Mouse (Mus musculus) midbrain, embryonic 13.5 days (tissue): ENCODE data around the gene Nr4a3. TPM values are rescaled to one million over a fixed set of nuclear protein-coding genes. Genes with fewer than 3 reads are reported as not detected.

Source experiments
- ATAC-seq: fragments of 200-750 bp; cut with Nextera tagmentation; 2 replicates; pipeline ENCODE4 v1.8.0; 2017; ENCODE audit warnings: mild to moderate bottlenecking, moderate TSS enrichment, moderate library complexity
- H3K27ac ChIP-seq: fragments of 300-500 bp; sonication (generic); 2 replicates; pipeline ENCODE4 v1.5.1; 2015; ENCODE audit warnings: inconsistent platforms, mild to moderate bottlenecking, moderate library complexity
- H3K27me3 ChIP-seq: fragments of 300-500 bp; sonication (generic); 2 replicates; pipeline ENCODE4 v1.6.1; 2015; ENCODE audit warnings: mild to moderate bottlenecking, inconsistent platforms
- H3K36me3 ChIP-seq: fragments of 300-500 bp; sonication (generic); 2 replicates; pipeline ENCODE4 v1.6.1; 2015; ENCODE audit warnings: mild to moderate bottlenecking, inconsistent platforms
- H3K4me1 ChIP-seq: fragments of 300-500 bp; sonication (generic); replicated peaks from 2 replicates; pipeline ENCODE4 v1.6.1; 2015; ENCODE audit warnings: inconsistent platforms
- H3K4me2 ChIP-seq: fragments of 300-500 bp; sonication (generic); replicated peaks from 2 replicates; pipeline ENCODE4 v1.6.1; 2015; ENCODE audit warnings: moderate library complexity, mild to moderate bottlenecking, inconsistent platforms
- H3K4me3 ChIP-seq: fragments of 300-500 bp; sonication (generic); replicated peaks from 2 replicates; pipeline ENCODE4 v1.5.1; 2015; ENCODE audit warnings: mild to moderate bottlenecking, inconsistent platforms
- H3K9ac ChIP-seq: fragments of 300-500 bp; sonication (generic); replicated peaks from 2 replicates; pipeline ENCODE4 v1.6.1; 2015; ENCODE audit warnings: mild to moderate bottlenecking, inconsistent platforms
- H3K9me3 ChIP-seq: fragments of 300-500 bp; sonication (generic); 2 replicates; pipeline ENCODE4 v1.6.1; 2016; ENCODE audit warnings: mild to moderate bottlenecking, inconsistent platforms
- WGBS: fragments of 180-500 bp; shearing (Covaris S2); methylation state at CpG from one replicate; pipeline ENCODE4 v1.1.7; 2015; 5-methylcytosine and 5-hydroxymethylcytosine counted together
- polyA plus RNA-seq: library from polyadenylated mRNA; unstranded; fragments of >200 nt; fragmentation: Nextera tagmentation; extraction: Ambion mirVana; gene quantifications from 2 replicates; pipeline ENCODE4 v1.2.1, GENCODE M21; 2015

The Nr4a3 gene
- polyA plus RNA-seq, 1 experiment from 2014 or later = 1.4 TPM

DNA sequence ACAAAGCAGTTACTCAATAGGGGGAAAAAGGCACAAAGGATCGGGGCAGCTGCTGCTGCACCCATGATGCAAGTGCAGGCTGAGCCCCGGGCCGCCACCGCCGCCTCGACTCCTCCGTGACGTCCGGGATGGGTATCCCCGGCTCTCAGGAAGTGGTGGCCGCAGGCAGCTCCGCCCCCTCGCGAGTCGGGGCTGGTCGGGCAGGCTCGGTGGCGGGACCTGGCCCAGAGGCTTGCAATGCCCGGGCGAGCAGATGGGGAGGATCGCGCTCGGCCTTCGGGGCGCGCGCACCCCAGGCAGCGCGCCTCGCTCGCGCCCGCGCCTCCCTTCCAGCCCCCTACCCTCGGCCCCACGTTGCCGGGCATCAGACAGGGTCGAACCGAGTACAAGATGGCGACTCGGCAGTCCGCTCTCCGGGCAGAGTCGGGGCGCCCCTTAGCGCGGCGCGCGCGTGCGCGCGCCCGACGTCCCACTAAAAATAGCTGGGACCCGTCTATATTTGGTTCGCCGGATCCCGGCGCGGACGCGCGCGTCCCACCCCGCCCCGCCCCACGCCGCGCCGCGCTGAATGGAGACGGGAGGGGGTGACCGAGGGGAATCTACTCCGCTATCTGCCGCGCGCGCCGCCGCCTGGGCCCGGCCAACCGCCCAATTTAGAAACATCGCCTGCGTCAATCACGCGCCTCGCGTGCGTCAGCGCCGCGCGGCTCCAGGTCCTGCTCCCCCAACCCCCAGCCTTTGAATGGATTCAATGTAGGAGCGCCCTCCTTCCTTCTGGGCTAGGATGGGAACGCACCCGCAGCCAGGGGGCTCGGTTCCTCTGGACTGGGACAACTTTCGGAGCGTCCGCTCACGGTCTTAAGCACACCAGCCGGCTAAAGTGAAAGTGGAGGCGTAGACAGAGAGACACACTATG is 1.9 kb upstream of the Nr4a3 start:
- ATAC-seq = peak; percentile 88
- Histone ChIP-seq H3K4me1 (peaks cover 48% of the 10 kb centered on the region), H3K27me3 (peaks cover 16% of the 10 kb centered on the region), H3K4me2 (peak overlapping the region; percentile 94), H3K9me3 (no peaks in the 10 kb centered on the region), H3K4me3 (peak overlapping the region; percentile 71), H3K9ac (peak overlapping the region; percentile 77), H3K36me3 (no peaks in the 10 kb centered on the region), H3K27ac (peak overlapping the region; percentile 97)
- under 1% methylated on average over 81 of the region's 105 CpGs for WGBS

DNA sequence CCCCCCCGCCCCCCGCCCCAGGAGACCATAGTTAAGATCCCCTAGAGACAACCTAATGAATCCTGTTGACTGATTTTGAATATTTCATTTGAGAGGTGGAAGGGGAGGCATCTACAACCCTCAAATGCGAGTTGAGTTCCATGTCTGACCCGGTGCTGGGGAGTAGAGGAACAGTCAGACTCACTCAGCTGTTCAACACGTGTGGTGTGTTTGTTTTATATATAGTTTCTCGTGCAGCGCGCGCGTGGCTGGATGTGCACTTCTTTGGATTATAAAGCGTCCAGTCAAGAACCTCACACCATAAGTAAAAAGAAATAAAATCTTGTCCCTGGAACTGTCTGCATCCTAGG is 837 bp upstream of the Nr4a3 start:
- Histone ChIP-seq H3K4me3 (peak overlapping the region; percentile 71), H3K27me3 (peaks cover 24% of the 10 kb centered on the region), H3K9ac (peak overlapping the region; percentile 83), H3K27ac (peak overlapping the region; percentile 90), H3K4me1 (peaks cover 58% of the 10 kb centered on the region), H3K4me2 (peak overlapping the region; percentile 94), H3K9me3 (no peaks in the 10 kb centered on the region), H3K36me3 (no peaks in the 10 kb centered on the region)
- no peak for ATAC-seq
- WGBS = 1% methylated on average over 11 of the region's 11 CpGs

DNA sequence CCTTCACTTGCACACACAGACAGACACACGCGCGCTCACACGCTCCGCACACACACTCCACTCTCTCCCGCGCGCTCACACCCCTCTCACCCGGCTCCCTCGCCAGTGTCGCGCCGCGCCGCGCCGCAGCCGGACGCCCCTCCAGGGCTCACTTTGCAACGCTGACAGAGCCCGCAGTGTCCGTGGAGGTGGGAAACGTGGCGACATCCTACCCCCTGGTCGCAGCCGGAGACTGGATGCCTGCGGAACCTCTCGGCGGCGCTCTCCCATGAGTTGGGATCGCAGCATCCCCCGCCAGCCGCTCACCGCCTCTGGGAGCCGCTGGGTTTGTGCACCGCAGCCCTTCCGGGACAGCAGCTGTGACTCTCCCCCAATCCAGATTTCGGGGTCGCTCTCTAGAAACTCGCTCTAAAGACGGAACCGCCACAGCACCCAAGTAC is 348 bp downstream of the Nr4a3 start:
- H3K9me3 ChIP-seq = no peaks in the 10 kb centered on the region
- H3K9ac ChIP-seq = peak overlapping the region; percentile 83
- peak overlapping the region; percentile 90 for H3K27ac ChIP-seq
- peak overlapping the region; percentile 94 for H3K4me2 ChIP-seq
- under 1% methylated on average over 42 of the region's 42 CpGs for WGBS
- peaks cover 58% of the 10 kb centered on the region for H3K4me1 ChIP-seq
- H3K4me3 ChIP-seq = peak overlapping the region; percentile 71
- no peaks in the 10 kb centered on the region for H3K36me3 ChIP-seq
- H3K27me3 ChIP-seq = peaks cover 32% of the 10 kb centered on the region
- no peak for ATAC-seq

DNA sequence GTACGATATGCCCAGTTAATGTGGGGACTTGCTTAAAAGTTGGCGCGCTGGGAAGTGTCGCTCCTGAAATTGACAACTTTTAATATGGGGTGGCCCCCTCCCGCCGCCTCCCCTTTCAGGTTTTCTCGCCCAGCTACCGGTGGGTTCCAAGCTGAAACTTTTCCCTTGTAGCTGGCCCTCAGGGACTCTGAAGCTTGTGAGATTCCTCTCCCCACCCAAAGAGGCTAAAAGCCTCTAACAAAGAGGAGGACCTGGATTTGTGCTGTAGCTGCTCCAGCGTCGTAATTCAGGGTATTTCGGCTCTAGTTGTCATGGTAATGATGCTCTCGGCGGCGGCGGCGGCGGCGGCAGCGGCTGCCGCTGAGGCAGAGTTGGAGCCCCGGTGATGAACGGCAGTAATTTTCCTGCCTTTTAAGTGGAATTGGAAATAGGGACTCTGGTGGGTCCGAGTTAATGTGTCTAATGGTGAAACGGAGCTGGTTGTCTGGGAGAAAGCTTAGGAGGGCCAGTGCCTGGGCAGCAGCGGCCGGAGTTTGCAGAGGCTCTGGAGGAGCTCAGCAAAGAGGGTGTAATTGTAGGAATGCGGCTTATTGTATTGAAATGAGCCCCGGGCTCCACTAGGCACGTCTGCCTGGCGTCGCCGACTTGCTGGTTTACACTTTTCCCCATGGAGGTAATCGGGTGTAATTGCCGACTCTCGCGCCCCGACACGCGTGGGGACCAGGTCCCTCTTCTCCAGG is 938 bp downstream of the Nr4a3 start:
- peak overlapping the region; percentile 94 for H3K4me2 ChIP-seq
- no peak for ATAC-seq
- peaks cover 60% of the 10 kb centered on the region for H3K4me1 ChIP-seq
- no peaks in the 10 kb centered on the region for H3K9me3 ChIP-seq
- peak overlapping the region; percentile 83 for H3K9ac ChIP-seq
- H3K27me3 ChIP-seq = peaks cover 38% of the 10 kb centered on the region
- WGBS = under 1% methylated on average over 39 of the region's 39 CpGs
- H3K27ac ChIP-seq = peak overlapping the region; percentile 90; the same call in 1 of the 2 replicates
- H3K4me3 ChIP-seq = peak overlapping the region; percentile 71
- H3K36me3 ChIP-seq = no peaks in the 10 kb centered on the region

DNA sequence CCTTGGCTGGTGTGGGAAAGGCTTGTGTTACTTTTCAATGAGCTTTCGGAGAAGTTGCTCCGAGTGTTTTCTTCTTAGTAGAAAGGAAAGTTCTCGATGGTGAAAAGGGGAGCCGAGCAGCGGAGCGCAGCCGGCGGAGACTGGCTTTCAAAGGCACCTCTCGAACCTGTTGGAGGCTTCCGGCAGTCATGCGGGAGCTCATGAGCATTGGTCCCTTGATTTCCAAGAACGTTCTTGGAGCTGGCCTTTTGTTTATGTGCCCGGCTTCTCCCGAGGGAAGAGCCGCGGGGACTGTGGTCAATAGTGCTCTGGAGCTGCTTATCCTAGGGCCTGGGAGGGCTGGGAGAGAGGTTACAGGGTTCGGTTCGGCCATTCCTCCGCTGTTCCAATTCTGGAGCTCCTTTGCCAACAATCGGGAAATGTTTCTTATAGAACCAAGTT is 1.5 kb downstream of the Nr4a3 start:
- H3K36me3 ChIP-seq = no peaks in the 10 kb centered on the region
- ATAC-seq = no peak
- under 1% methylated on average over 20 of the region's 20 CpGs for WGBS
- peak overlapping the region; percentile 94 for H3K4me2 ChIP-seq
- H3K4me1 ChIP-seq = peaks cover 66% of the 10 kb centered on the region
- H3K9me3 ChIP-seq = no peaks in the 10 kb centered on the region
- no peak overlapping the region for H3K27ac ChIP-seq
- peaks cover 44% of the 10 kb centered on the region for H3K27me3 ChIP-seq
- peak overlapping the region; percentile 71 for H3K4me3 ChIP-seq
- peak overlapping the region; percentile 83 for H3K9ac ChIP-seq

DNA sequence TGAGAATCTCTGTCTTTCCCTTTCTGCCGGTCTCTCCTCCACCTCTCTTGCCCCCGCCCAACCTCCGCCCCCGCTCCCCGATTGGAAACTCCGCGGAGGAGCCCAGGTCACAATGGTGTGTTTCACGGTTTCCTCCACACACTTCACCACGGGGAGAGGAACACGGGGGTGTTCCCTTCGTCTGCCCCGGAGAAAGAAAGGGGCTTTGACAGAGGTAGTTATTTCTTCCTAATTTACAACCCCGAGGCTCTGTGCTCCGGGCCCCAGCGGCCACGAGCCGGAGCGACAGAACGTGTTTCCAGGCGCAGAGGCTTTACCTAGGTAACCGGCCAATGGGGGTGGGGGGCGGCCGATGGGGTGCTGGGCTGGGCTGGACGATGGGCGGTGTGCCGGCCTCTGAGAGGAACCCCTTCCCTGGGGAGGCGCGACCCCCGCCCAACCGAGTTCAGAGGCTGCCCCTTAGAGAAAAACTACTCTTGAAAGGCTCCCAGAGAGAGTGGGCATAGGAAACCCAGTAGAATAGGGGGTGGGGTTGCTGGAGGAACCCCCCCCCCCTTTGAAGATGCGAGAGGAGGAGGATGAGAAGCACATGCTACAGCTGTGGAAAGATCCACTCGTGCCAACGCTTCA is 2.3 kb downstream of the Nr4a3 start:
- H3K4me1 ChIP-seq = peaks cover 64% of the 10 kb centered on the region
- H3K27ac ChIP-seq = no peak overlapping the region
- H3K36me3 ChIP-seq = no peaks in the 10 kb centered on the region
- H3K4me2 ChIP-seq = peak overlapping the region; percentile 94
- peak overlapping the region; percentile 83 for H3K9ac ChIP-seq
- WGBS = 0% methylated on average over 33 of the region's 33 CpGs
- H3K4me3 ChIP-seq = peak overlapping the region; percentile 71
- H3K27me3 ChIP-seq = peaks cover 52% of the 10 kb centered on the region
- ATAC-seq = no peak
- H3K9me3 ChIP-seq = no peaks in the 10 kb centered on the region

DNA sequence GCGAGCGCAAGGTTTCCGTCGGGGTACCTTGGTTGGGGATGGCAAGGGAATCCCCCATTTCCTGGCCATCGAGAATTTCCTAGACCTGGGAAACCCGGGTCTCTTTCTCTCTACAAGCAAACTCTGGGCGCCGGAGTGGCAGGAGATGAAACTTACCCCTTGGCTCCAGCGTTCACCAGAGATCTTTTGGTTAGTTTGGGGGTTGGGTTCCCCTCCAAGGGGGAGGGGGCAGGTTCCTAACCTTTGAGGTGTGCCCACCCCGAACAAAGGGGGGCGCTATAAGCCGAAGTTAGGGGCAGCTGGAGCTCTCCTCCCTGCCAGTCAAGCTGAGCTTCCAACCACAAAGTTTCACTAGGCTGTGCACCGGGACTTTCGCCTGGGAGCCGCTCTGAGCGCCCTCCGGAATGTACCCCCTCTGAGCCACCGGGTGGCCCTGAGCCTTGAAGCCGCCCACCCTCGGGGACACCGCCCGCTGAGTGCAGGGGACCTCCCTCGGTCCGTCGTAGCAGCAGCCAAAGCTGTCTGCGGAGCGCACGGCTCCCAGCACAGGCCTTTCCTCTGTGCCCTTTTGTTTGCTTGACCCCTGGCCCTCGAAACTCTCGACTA is 2.9 kb downstream of the Nr4a3 start:
- H3K27ac ChIP-seq = no peak overlapping the region
- ATAC-seq = no peak
- H3K27me3 ChIP-seq = peaks cover 58% of the 10 kb centered on the region
- H3K9me3 ChIP-seq = no peaks in the 10 kb centered on the region
- H3K4me2 ChIP-seq = peak overlapping the region; percentile 94
- H3K36me3 ChIP-seq = no peaks in the 10 kb centered on the region
- peak overlapping the region; percentile 83; the same call in 1 of the 2 replicates for H3K9ac ChIP-seq
- WGBS = under 1% methylated on average over 30 of the region's 30 CpGs
- peak overlapping the region; percentile 71 for H3K4me3 ChIP-seq
- peaks cover 63% of the 10 kb centered on the region for H3K4me1 ChIP-seq

DNA sequence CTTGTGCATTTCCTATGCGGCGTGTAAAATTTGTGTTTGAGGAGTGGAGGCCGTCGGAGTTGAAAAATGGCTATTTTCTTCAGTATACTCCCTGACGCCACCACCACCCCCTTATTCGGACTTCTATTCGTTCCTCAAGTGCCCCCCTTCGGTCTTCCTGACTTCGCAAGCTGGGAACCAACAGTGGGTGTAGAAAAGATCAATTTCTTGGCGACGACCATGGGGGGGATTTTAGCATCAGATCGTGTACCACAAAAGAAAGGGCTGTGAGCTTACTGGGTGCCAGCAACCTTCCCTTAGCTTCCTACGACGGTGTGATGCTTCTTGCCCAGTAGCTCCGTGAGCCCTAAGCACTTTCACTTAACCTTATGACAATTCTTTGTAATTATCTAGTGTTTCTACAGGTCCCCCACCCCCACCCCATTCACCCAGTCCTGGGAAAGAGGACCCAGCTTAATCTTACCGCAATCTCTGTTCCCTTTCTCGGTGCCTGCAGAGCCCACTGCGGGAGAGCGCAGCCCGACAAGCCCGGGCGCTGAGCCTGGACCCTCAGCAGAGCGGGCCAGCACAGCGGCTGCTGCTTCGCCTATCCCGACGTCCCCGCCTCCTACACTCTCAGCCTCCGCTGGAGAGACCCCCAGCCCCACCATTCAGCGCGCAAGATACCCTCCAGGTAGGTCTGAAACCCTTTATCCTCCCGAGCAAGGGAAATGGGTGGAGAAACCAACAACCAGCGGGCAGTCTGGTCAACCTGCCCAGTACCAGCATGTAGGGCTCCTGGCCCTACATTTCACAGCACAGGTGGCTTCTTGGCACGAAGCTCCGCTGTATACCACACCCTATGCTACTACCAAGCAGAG is 3.7 kb downstream of the Nr4a3 start:
- no peaks in the 10 kb centered on the region for H3K9me3 ChIP-seq
- no peak overlapping the region for H3K27ac ChIP-seq
- peaks cover 66% of the 10 kb centered on the region for H3K27me3 ChIP-seq
- no peaks in the 10 kb centered on the region for H3K36me3 ChIP-seq
- no peak overlapping the region for H3K9ac ChIP-seq
- peak overlapping the region; percentile 71 for H3K4me3 ChIP-seq
- no peak for ATAC-seq
- 2% methylated on average over 35 of the region's 35 CpGs for WGBS
- H3K4me2 ChIP-seq = peak overlapping the region; percentile 94
- peaks cover 60% of the 10 kb centered on the region for H3K4me1 ChIP-seq

DNA sequence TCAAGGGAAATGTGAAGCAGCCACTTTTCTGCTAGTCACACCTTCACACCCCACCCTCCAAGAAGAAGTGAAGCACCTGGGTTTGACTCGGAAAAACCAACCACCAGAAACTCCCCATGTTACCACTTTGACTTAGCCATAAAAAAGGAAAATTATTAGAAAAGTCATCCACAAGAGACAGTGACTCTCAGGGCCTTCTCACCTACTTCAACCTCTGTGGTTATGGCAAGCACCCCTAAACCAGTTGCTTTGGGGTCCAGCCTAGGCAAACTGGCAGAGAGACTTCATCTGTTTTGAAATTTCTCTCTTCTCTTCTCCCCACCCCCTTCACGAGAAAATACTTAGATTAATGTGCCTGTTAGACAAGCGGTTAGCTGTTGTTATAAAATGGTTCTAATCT is 5.1 kb downstream of the Nr4a3 start:
- no peak for ATAC-seq
- WGBS = 81% methylated on average over 3 of the region's 3 CpGs
- H3K27me3 ChIP-seq = peaks cover 75% of the 10 kb centered on the region

DNA sequence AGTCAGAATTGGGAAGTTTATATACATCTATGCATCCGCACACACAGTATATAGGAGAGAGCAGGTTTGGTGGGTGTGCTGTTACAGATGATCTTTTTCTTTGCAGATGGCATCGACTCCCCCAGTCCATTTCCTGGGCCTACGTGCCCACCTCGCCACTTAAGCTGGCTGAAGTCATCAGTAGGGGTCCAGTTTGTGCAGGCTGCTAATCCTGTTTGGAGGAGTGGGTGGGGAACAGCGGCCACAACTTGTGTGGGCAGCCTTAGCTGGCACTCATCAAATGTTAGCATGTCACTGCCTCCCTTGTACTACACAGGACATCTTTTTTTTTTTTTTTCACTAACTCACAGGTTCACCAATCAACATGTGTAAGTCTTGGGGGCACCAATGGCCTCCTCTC is 5.5 kb downstream of the Nr4a3 start:
- no peak overlapping the region for H3K9ac ChIP-seq
- no peak overlapping the region for H3K27ac ChIP-seq
- no peak overlapping the region for H3K4me3 ChIP-seq
- peaks cover 75% of the 10 kb centered on the region for H3K27me3 ChIP-seq
- peaks cover 50% of the 10 kb centered on the region for H3K4me1 ChIP-seq
- no peaks in the 10 kb centered on the region for H3K36me3 ChIP-seq
- no peak overlapping the region for H3K4me2 ChIP-seq
- ATAC-seq = no peak
- no peaks in the 10 kb centered on the region for H3K9me3 ChIP-seq
- WGBS = 41% methylated on average over 5 of the region's 5 CpGs

More for the DNA sequence above, 5.1 kb downstream of the Nr4a3 start:
- H3K36me3 ChIP-seq = no peaks in the 10 kb centered on the region
- H3K9me3 ChIP-seq = no peaks in the 10 kb centered on the region
- no peak overlapping the region for H3K4me3 ChIP-seq
- H3K9ac ChIP-seq = no peak overlapping the region
- no peak overlapping the region for H3K4me2 ChIP-seq
- peaks cover 53% of the 10 kb centered on the region for H3K4me1 ChIP-seq
- no peak overlapping the region for H3K27ac ChIP-seq
